ENCODE assay signal across 20 mouse cellular contexts in genomic region chr13:92866680-92867079, GRCm38 (mm10). TPM values are rescaled to one million over a fixed set of nuclear protein-coding genes. Genes with fewer than 3 reads are reported as not detected.
DNase-seq lines count a peak whose midpoint lies in the region; ATAC-seq and TF ChIP-seq lines count a peak whose summit lies in the region.
"Had no signal": no experiment of that assay in that cellular context is flagged by ENCODE, and none has a peak within 500 bp of the region (broad histone marks: within the 10 kb centered on the region; RNA-seq: fewer than 3 reads in every experiment).

No protein-coding gene starts in this region.

- TF ChIP-seq CTCF in kidney, postnatal 0 days (IDR thresholded peaks at IDR 0.05; ENCODE audit: low read depth) = peak; percentile 49; the same call in 1 of the 2 replicates
- TF ChIP-seq CTCF in midbrain, postnatal 0 days (IDR thresholded peaks at IDR 0.05) = peak; percentile 40

- H3K36me3 ChIP-seq in kidney, postnatal 0 days (ENCODE audit: insufficient read depth, low read length) = no peaks in the 10 kb centered on the region
- H3K36me3 ChIP-seq in kidney, embryonic 15.5 days = no peaks in the 10 kb centered on the region
- no peaks in the 10 kb centered on the region for H3K36me3 ChIP-seq in midbrain, postnatal 0 days (ENCODE audit: insufficient read depth, low read length)
- H3K36me3 ChIP-seq in midbrain, embryonic 14.5 days (ENCODE audit: control insufficient read depth, insufficient read depth, low read length) = no peaks in the 10 kb centered on the region
- H3K36me3 ChIP-seq: embryonic facial prominence, embryonic 13.5 days; hindbrain, embryonic 10.5 days; limb, embryonic 10.5 days; midbrain, embryonic 12.5 days; neural tube, embryonic 15.5 days had no signal

- H3K9me3 ChIP-seq in kidney, postnatal 0 days (replicated peaks; ENCODE audit: low read length) = no peaks in the 10 kb centered on the region
- no peaks in the 10 kb centered on the region for H3K9me3 ChIP-seq in kidney, embryonic 15.5 days (replicated peaks)
- no peaks in the 10 kb centered on the region for H3K9me3 ChIP-seq in midbrain, postnatal 0 days (ENCODE audit: low read length)
- no peaks in the 10 kb centered on the region for H3K9me3 ChIP-seq in midbrain, embryonic 14.5 days (ENCODE audit: control insufficient read depth, low read length)
- H3K9me3 ChIP-seq: embryonic facial prominence, embryonic 13.5 days; hindbrain, embryonic 10.5 days; limb, embryonic 10.5 days; midbrain, embryonic 12.5 days; neural tube, embryonic 15.5 days had no signal

- WGBS in kidney, postnatal 0 days = 77% methylated on average over 1 of the region's 1 CpGs
- 76% methylated on average over 1 of the region's 1 CpGs for WGBS in kidney, embryonic 15.5 days
- 88% methylated on average over 1 of the region's 1 CpGs for WGBS in midbrain, postnatal 0 days
- 70% methylated on average over 1 of the region's 1 CpGs for WGBS in midbrain, embryonic 14.5 days

- no peak overlapping the region for H3K4me3 ChIP-seq in kidney, postnatal 0 days (replicated peaks; ENCODE audit: low read depth, low read length)
- no peak overlapping the region for H3K4me3 ChIP-seq in kidney, embryonic 15.5 days (replicated peaks)
- no peak overlapping the region for H3K4me3 ChIP-seq in midbrain, postnatal 0 days (ENCODE audit: low read depth, low read length)
- H3K4me3 ChIP-seq in midbrain, embryonic 14.5 days (replicated peaks; ENCODE audit: low read depth, low read length) = no peak overlapping the region
- H3K4me3 ChIP-seq: embryonic facial prominence, embryonic 13.5 days; hindbrain, embryonic 10.5 days; limb, embryonic 10.5 days; midbrain, embryonic 12.5 days; myocyte; neural tube, embryonic 15.5 days had no signal

- no peak for ATAC-seq in kidney, postnatal 0 days (replicated peaks; ENCODE audit: low FRiP score, low read depth)
- no peak for ATAC-seq in kidney, embryonic 15.5 days (replicated peaks; ENCODE audit: low FRiP score)
- no peak for ATAC-seq in midbrain, postnatal 0 days (ENCODE audit: low FRiP score)
- ATAC-seq in midbrain, embryonic 14.5 days (ENCODE audit: low FRiP score, low TSS enrichment) = no peak
- ATAC-seq: inflammation-experienced regulatory T-cells, adult 6 months had no signal

- H3K27me3 ChIP-seq in kidney, postnatal 0 days (ENCODE audit: insufficient read depth, low read length) = no peaks in the 10 kb centered on the region
- no peaks in the 10 kb centered on the region for H3K27me3 ChIP-seq in kidney, embryonic 15.5 days
- no peaks in the 10 kb centered on the region for H3K27me3 ChIP-seq in midbrain, postnatal 0 days (ENCODE audit: insufficient read depth, low read length)
- no peaks in the 10 kb centered on the region for H3K27me3 ChIP-seq in midbrain, embryonic 14.5 days (ENCODE audit: control insufficient read depth, insufficient read depth, low read length)
- H3K27me3 ChIP-seq: embryonic facial prominence, embryonic 13.5 days; midbrain, embryonic 12.5 days; neural tube, embryonic 15.5 days had no signal

- peak; percentile 2 for DNase-seq in embryo, embryonic 11 days
- no peak for DNase-seq in embryo, embryonic 10.5 days (ENCODE audit: low spot score)
- no peak for DNase-seq in kidney, postnatal 0 days (ENCODE audit: low spot score)
- DNase-seq in midbrain, postnatal 0 days (ENCODE audit: low spot score) = no peak
- DNase-seq in midbrain, embryonic 14.5 days = no peak
- no peak for DNase-seq in frontal cortex, postnatal 10 days (ENCODE audit: low spot score in 2 of 2)
- no peak for DNase-seq in spleen, adult 12 weeks (ENCODE audit: low spot score)
- DNase-seq: cerebellum, adult 11 months; cerebellum, postnatal 25 days; gastrocnemius, postnatal 14 days had no signal

- H3K27ac ChIP-seq in kidney, postnatal 0 days = no peak overlapping the region
- H3K27ac ChIP-seq in kidney, embryonic 15.5 days = no peak overlapping the region
- no peak overlapping the region for H3K27ac ChIP-seq in midbrain, postnatal 0 days (ENCODE audit: low read depth, low read length)
- no peak overlapping the region for H3K27ac ChIP-seq in midbrain, embryonic 14.5 days (replicated peaks; ENCODE audit: low read depth, low read length)
- H3K27ac ChIP-seq: embryonic facial prominence, embryonic 13.5 days; hindbrain, embryonic 10.5 days; limb, embryonic 10.5 days; macrophage; midbrain, embryonic 12.5 days; neural tube, embryonic 15.5 days had no signal

- H3K4me1 ChIP-seq in kidney, postnatal 0 days (replicated peaks; ENCODE audit: insufficient read depth, low read length) = no peaks in the 10 kb centered on the region
- H3K4me1 ChIP-seq in kidney, embryonic 15.5 days = no peaks in the 10 kb centered on the region
- no peaks in the 10 kb centered on the region for H3K4me1 ChIP-seq in midbrain, postnatal 0 days (ENCODE audit: insufficient read depth, low read length)
- no peaks in the 10 kb centered on the region for H3K4me1 ChIP-seq in midbrain, embryonic 14.5 days (ENCODE audit: control insufficient read depth, insufficient read depth, low read length)
- H3K4me1 ChIP-seq: embryonic facial prominence, embryonic 13.5 days; hindbrain, embryonic 10.5 days; limb, embryonic 10.5 days; midbrain, embryonic 12.5 days; neural tube, embryonic 15.5 days had no signal

- no peak overlapping the region for H3K9ac ChIP-seq in kidney, postnatal 0 days (ENCODE audit: low read depth, low read length)
- no peak overlapping the region for H3K9ac ChIP-seq in kidney, embryonic 15.5 days
- no peak overlapping the region for H3K9ac ChIP-seq in midbrain, postnatal 0 days (replicated peaks; ENCODE audit: low read length, poor library complexity, severe bottlenecking)
- H3K9ac ChIP-seq in midbrain, embryonic 14.5 days (replicated peaks; ENCODE audit: low read length) = no peak overlapping the region
- H3K9ac ChIP-seq: embryonic facial prominence, embryonic 13.5 days; midbrain, embryonic 12.5 days; neural tube, embryonic 15.5 days had no signal

- no peak overlapping the region for H3K4me2 ChIP-seq in kidney, postnatal 0 days (ENCODE audit: low read length)
- no peak overlapping the region for H3K4me2 ChIP-seq in kidney, embryonic 15.5 days
- no peak overlapping the region for H3K4me2 ChIP-seq in midbrain, postnatal 0 days (ENCODE audit: low read depth, low read length, poor library complexity, severe bottlenecking)
- H3K4me2 ChIP-seq in midbrain, embryonic 14.5 days (ENCODE audit: low read length) = no peak overlapping the region
- H3K4me2 ChIP-seq: embryonic facial prominence, embryonic 13.5 days; heart, embryonic 11.5 days; midbrain, embryonic 12.5 days; neural tube, embryonic 15.5 days had no signal

RNA-seq across cellular contexts. Expression of gene Mtx3, which starts 22.1 kb away (rescaled TPM):
- polyA plus RNA-seq in kidney, postnatal 0 days (2015; fragmentation: Nextera tagmentation; extraction: Ambion mirVana) = 2.7 and 2.9 TPM in 2 replicates
- 3.5 and 4.0 TPM in 2 replicates for polyA plus RNA-seq in kidney, embryonic 15.5 days (2015; fragmentation: Nextera tagmentation; extraction: Ambion mirVana)
- total RNA-seq in midbrain, postnatal 0 days (2014; rRNA removed) = 26.9 and 27.9 TPM in 2 replicates
- polyA plus RNA-seq in midbrain, postnatal 0 days (2015; fragmentation: Nextera tagmentation; extraction: Ambion mirVana) = 3.1 and 3.8 TPM in 2 replicates
- polyA plus RNA-seq in midbrain, embryonic 14.5 days (2014; fragmentation: Nextera tagmentation; extraction: Ambion mirVana) = 6.7 and 8.4 TPM in 2 replicates
